Mouse (Mus musculus): Measurements from ENCODE around the gene Rab10. TPM values are rescaled to one million over a fixed set of nuclear protein-coding genes. Genes with fewer than 3 reads are reported as not detected.

Gene Rab10
- polyA plus RNA-seq, 1 experiment from 2014 or later, result 40.5 TPM

- H3K27ac ChIP-seq (ENCODE audit: low read length), result no peak overlapping the region
- H3K4me2 ChIP-seq (ENCODE audit: low read depth, low read length), result no peak overlapping the region
- peaks cover 8% of the 10 kb centered on the region for H3K4me1 ChIP-seq (ENCODE audit: control insufficient read depth, low read depth, low read length)
- H3K9ac ChIP-seq (ENCODE audit: low read depth, low read length), result no peak overlapping the region
- H3K36me3 ChIP-seq (ENCODE audit: control insufficient read depth, insufficient read depth), result peaks cover 41% of the 10 kb centered on the region
- H3K9me3 ChIP-seq (replicated peaks; ENCODE audit: control insufficient read depth, low read length), result peaks cover 16% of the 10 kb centered on the region; the same call in 1 of the 2 replicates
- ATAC-seq (ENCODE audit: low read depth), result no peak
- H3K4me3 ChIP-seq (ENCODE audit: low read depth, low read length), result no peak overlapping the region
- WGBS (ENCODE audit: insufficient replicate concordance), result 95% methylated on average over 5 of the region's 5 CpGs
- no peaks in the 10 kb centered on the region for H3K27me3 ChIP-seq (ENCODE audit: control insufficient read depth, insufficient read depth, low read depth, low read length)
Measured at GRCm38 (mm10) chr12:3237799-3238198, 72.0 kb downstream of the Rab10 start.

DNA sequence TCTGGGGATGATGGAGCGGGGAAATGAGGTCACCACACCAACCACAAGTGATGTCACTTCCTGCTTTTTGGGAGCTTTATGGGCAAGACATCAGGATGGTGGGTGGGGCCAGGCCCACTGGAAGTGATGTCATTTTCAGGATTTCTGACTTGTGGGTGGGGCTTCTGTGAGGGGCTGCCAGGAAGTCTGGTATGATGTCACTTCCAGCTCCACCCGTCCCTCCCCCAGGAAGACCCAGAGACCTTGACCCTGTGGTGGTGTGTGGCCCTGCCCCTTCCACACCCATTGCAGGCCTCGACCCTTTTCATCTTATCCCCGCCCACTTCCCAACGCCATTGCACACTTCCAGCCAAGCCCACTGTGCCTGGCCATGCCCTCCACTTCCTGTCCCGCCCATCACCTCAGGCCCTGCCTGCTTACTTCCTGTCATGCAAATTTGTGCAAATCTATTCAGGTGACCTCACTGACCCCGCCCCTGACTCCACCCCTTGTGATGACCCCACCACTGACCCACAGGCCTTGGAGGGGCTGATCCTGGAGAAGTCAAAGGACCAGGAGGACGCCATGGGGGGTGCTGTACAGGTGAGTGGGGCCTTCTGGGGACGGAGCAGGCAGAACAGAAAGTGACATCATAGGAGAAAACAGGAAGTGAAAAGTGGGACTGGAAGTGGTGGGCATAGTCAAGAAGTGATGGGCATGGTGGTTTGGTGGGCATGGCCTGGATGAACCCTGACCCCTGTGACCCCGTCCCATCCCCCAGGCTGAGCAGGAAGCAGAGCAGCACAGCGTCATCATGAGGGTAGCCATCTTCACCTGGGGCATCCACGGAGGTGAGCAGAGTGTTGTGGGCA, 72.7 kb downstream of the Rab10 start:
- H3K27ac ChIP-seq (ENCODE audit: low read length), result no peak overlapping the region
- peaks cover 16% of the 10 kb centered on the region; the same call in 1 of the 2 replicates for H3K9me3 ChIP-seq (replicated peaks; ENCODE audit: control insufficient read depth, low read length)
- no peak overlapping the region for H3K9ac ChIP-seq (ENCODE audit: low read depth, low read length)
- ATAC-seq (ENCODE audit: low read depth), result no peak
- 86% methylated on average over 12 of the region's 12 CpGs for whole genome bisulfite sequencing (ENCODE audit: insufficient replicate concordance)
- H3K4me3 ChIP-seq (ENCODE audit: low read depth, low read length), result no peak overlapping the region
- peaks cover 8% of the 10 kb centered on the region for H3K4me1 ChIP-seq (ENCODE audit: control insufficient read depth, low read depth, low read length)
- H3K4me2 ChIP-seq (ENCODE audit: low read depth, low read length), result no peak overlapping the region
- H3K27me3 ChIP-seq (ENCODE audit: control insufficient read depth, insufficient read depth, low read depth, low read length), result no peaks in the 10 kb centered on the region
- H3K36me3 ChIP-seq (ENCODE audit: control insufficient read depth, insufficient read depth), result peaks cover 41% of the 10 kb centered on the region

DNA sequence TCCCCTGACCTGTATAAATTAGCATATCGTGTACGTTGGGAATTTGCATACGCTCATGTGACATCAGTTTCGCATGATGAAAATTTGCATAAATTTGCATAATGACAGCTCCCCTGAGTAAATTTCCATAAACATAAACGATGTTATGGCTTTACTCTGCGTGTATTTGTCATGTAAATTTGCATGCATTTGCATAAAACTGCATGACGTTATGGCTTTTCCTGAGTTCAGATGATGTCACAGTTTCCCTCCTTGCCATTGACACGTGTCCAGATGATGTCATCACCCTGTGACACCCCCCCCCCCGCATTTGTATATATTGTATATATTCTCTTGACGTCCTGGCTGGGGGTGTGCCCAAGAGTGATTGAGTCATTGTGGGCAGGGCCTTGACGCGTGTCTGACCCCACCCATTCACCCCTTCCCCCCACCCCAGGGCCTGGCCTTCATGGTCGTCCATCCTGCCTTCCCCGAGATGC, 73.6 kb downstream of the Rab10 start:
- Histone ChIP-seq H3K27ac (ENCODE audit: low read length) (peak overlapping the region; percentile 88; the same call in 1 of the 2 replicates), H3K4me2 (ENCODE audit: low read depth, low read length) (peak overlapping the region; percentile 95), H3K27me3 (ENCODE audit: control insufficient read depth, insufficient read depth, low read depth, low read length) (no peaks in the 10 kb centered on the region), H3K36me3 (ENCODE audit: control insufficient read depth, insufficient read depth) (peaks cover 41% of the 10 kb centered on the region), H3K4me1 (ENCODE audit: control insufficient read depth, low read depth, low read length) (peaks cover 8% of the 10 kb centered on the region), H3K9ac (ENCODE audit: low read depth, low read length) (peak overlapping the region; percentile 63), H3K9me3 (replicated peaks; ENCODE audit: control insufficient read depth, low read length) (peaks cover 16% of the 10 kb centered on the region; the same call in 1 of the 2 replicates), H3K4me3 (ENCODE audit: low read depth, low read length) (peak overlapping the region; percentile 76)
- WGBS (ENCODE audit: insufficient replicate concordance), result 66% methylated on average over 14 of the region's 14 CpGs
- no peak for ATAC-seq (ENCODE audit: low read depth)

DNA sequence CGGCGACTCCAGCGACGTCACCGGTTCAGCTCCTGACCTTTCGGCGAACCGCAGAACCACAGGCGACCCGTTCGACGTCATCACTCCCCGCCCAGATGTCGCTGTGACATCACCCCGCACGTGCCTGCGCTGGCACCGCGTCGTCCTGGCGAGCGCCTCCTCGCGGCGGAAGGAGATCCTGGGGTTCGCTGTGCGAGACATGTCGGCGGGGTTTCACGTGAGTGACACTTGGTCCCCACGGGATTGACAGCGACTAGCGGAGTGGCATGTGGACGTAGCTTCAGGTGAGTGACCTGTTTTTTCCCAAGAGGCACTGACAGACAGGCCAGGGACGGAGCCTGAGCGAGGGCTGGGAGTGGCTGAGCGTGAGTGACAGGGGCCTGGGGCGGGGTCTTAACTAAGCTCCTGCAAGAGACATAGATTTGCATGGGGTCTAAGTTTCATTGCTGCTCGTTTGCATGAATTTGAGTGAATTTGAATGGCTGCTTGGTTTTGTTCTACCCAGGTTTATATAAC, 74.1 kb downstream of the Rab10 start:
- Histone ChIP-seq H3K27me3 (ENCODE audit: control insufficient read depth, insufficient read depth, low read depth, low read length) (no peaks in the 10 kb centered on the region), H3K4me1 (ENCODE audit: control insufficient read depth, low read depth, low read length) (peaks cover 8% of the 10 kb centered on the region), H3K9me3 (replicated peaks; ENCODE audit: control insufficient read depth, low read length) (peaks cover 16% of the 10 kb centered on the region; the same call in 1 of the 2 replicates), H3K4me2 (ENCODE audit: low read depth, low read length) (peak overlapping the region; percentile 95), H3K36me3 (ENCODE audit: control insufficient read depth, insufficient read depth) (peaks cover 39% of the 10 kb centered on the region), H3K4me3 (ENCODE audit: low read depth, low read length) (peak overlapping the region; percentile 76), H3K9ac (ENCODE audit: low read depth, low read length) (peak overlapping the region; percentile 63), H3K27ac (ENCODE audit: low read length) (peak overlapping the region; percentile 88)
- WGBS (ENCODE audit: insufficient replicate concordance), result 8% methylated on average over 39 of the region's 39 CpGs
- ATAC-seq (ENCODE audit: low read depth), result peak; percentile 83

DNA sequence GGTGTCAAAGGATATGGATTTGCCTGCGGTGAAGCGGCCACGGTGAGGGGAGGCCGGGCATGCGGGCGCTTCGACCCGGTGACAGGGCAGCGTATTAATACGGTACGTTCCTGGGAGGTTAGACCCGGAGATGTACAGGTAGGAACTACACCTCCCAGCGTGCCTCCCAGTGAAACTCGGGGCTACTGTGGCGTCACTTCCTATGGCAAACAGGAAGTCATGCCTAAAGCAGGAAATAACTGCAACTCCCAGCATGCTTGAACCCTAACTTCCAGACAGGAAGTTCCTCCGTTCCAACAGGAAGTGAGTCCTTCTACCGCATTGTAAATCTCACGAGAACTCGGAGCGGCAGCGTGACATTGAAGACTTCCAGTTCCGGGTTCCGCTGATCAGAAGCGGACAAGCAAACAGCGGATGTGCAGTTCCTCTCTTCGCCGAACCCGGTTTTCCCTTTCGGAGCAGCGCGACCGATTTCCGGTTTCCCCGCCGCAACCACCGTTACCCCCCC, 74.6 kb downstream of the Rab10 start:
- Histone ChIP-seq H3K9me3 (replicated peaks; ENCODE audit: control insufficient read depth, low read length) (peaks cover 15% of the 10 kb centered on the region; the same call in 1 of the 2 replicates), H3K4me2 (ENCODE audit: low read depth, low read length) (peak overlapping the region; percentile 95), H3K36me3 (ENCODE audit: control insufficient read depth, insufficient read depth) (peaks cover 34% of the 10 kb centered on the region), H3K9ac (ENCODE audit: low read depth, low read length) (peak overlapping the region; percentile 63), H3K4me3 (ENCODE audit: low read depth, low read length) (peak overlapping the region; percentile 76), H3K27ac (ENCODE audit: low read length) (peak overlapping the region; percentile 88), H3K27me3 (ENCODE audit: control insufficient read depth, insufficient read depth, low read depth, low read length) (no peaks in the 10 kb centered on the region), H3K4me1 (ENCODE audit: control insufficient read depth, low read depth, low read length) (peaks cover 8% of the 10 kb centered on the region)
- WGBS (ENCODE audit: insufficient replicate concordance), result 25% methylated on average over 29 of the region's 36 CpGs
- peak; percentile 90 for ATAC-seq (ENCODE audit: low read depth)

GRCm38 (mm10) chr12:3234061-3234460, 75.7 kb downstream of the Rab10 start:
- no peak overlapping the region for H3K9ac ChIP-seq (ENCODE audit: low read depth, low read length)
- H3K4me2 ChIP-seq (ENCODE audit: low read depth, low read length), result no peak overlapping the region
- H3K4me1 ChIP-seq (ENCODE audit: control insufficient read depth, low read depth, low read length), result peaks cover 8% of the 10 kb centered on the region
- WGBS (ENCODE audit: insufficient replicate concordance), result 77% methylated on average over 1 of the region's 1 CpGs
- H3K27me3 ChIP-seq (ENCODE audit: control insufficient read depth, insufficient read depth, low read depth, low read length), result no peaks in the 10 kb centered on the region
- ATAC-seq (ENCODE audit: low read depth), result no peak
- no peak overlapping the region for H3K4me3 ChIP-seq (ENCODE audit: low read depth, low read length)
- H3K36me3 ChIP-seq (ENCODE audit: control insufficient read depth, insufficient read depth), result peaks cover 24% of the 10 kb centered on the region
- H3K27ac ChIP-seq (ENCODE audit: low read length), result no peak overlapping the region
- H3K9me3 ChIP-seq (replicated peaks; ENCODE audit: control insufficient read depth, low read length), result peaks cover 11% of the 10 kb centered on the region; the same call in 1 of the 2 replicates

- no peak overlapping the region for H3K4me2 ChIP-seq (ENCODE audit: low read depth, low read length)
- no peaks in the 10 kb centered on the region for H3K4me1 ChIP-seq (ENCODE audit: control insufficient read depth, low read depth, low read length)
- H3K27ac ChIP-seq (ENCODE audit: low read length), result no peak overlapping the region
- H3K9me3 ChIP-seq (replicated peaks; ENCODE audit: control insufficient read depth, low read length), result no peaks in the 10 kb centered on the region
- no peak overlapping the region for H3K9ac ChIP-seq (ENCODE audit: low read depth, low read length)
- WGBS (ENCODE audit: insufficient replicate concordance), result 48% methylated on average over 2 of the region's 2 CpGs
- H3K4me3 ChIP-seq (ENCODE audit: low read depth, low read length), result no peak overlapping the region
- no peak for ATAC-seq (ENCODE audit: low read depth)
- H3K36me3 ChIP-seq (ENCODE audit: control insufficient read depth, insufficient read depth), result no peaks in the 10 kb centered on the region
- no peaks in the 10 kb centered on the region for H3K27me3 ChIP-seq (ENCODE audit: control insufficient read depth, insufficient read depth, low read depth, low read length)
Measured at GRCm38 (mm10) chr12:3223352-3223751, 86.4 kb downstream of the Rab10 start.

- Histone ChIP-seq H3K4me2 (ENCODE audit: low read depth, low read length) (no peak overlapping the region), H3K27me3 (ENCODE audit: control insufficient read depth, insufficient read depth, low read depth, low read length) (no peaks in the 10 kb centered on the region), H3K36me3 (ENCODE audit: control insufficient read depth, insufficient read depth) (no peaks in the 10 kb centered on the region), H3K27ac (ENCODE audit: low read length) (no peak overlapping the region), H3K4me1 (ENCODE audit: control insufficient read depth, low read depth, low read length) (no peaks in the 10 kb centered on the region), H3K4me3 (ENCODE audit: low read depth, low read length) (no peak overlapping the region), H3K9me3 (replicated peaks; ENCODE audit: control insufficient read depth, low read length) (no peaks in the 10 kb centered on the region), H3K9ac (ENCODE audit: low read depth, low read length) (no peak overlapping the region)
- ATAC-seq (ENCODE audit: low read depth), result no peak
- WGBS (ENCODE audit: insufficient replicate concordance), result 39% methylated on average over 2 of the region's 2 CpGs
Measured at GRCm38 (mm10) chr12:3210181-3210580, 99.6 kb downstream of the Rab10 start.

DNA sequence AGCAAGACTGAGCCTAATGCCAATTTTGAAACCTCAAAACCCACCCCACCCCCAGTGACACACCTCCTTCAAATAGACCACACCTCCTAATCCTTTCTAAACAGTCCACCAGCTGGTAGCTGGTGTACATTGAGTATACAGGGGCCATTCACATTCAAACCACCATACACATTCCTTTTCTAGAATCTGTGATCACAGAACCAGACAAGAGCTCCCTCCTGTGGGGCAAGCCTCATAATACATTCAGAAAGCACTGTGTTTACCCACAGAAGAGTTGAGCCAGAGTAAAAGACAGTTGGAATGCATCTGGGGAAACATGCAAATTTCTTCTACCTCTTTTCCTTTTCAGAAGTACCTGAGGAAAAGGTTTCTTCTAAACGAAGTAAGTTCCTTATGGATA, 100.6 kb downstream of the Rab10 start:
- Histone ChIP-seq H3K9me3 (replicated peaks; ENCODE audit: control insufficient read depth, low read length) (no peaks in the 10 kb centered on the region), H3K36me3 (ENCODE audit: control insufficient read depth, insufficient read depth) (no peaks in the 10 kb centered on the region), H3K27me3 (ENCODE audit: control insufficient read depth, insufficient read depth, low read depth, low read length) (no peaks in the 10 kb centered on the region), H3K9ac (ENCODE audit: low read depth, low read length) (no peak overlapping the region), H3K27ac (ENCODE audit: low read length) (no peak overlapping the region), H3K4me1 (ENCODE audit: control insufficient read depth, low read depth, low read length) (no peaks in the 10 kb centered on the region), H3K4me2 (ENCODE audit: low read depth, low read length) (no peak overlapping the region), H3K4me3 (ENCODE audit: low read depth, low read length) (no peak overlapping the region)
- no peak for ATAC-seq (ENCODE audit: low read depth)
- WGBS (ENCODE audit: insufficient replicate concordance), result 28% methylated on average over 1 of the region's 1 CpGs
